Mouse (Mus musculus) lung, adult 2 months (tissue): ENCODE measurements around the gene Lingo2. TPM values are rescaled to one million over a fixed set of nuclear protein-coding genes. Genes with fewer than 3 reads are reported as not detected.

Experiments used
- DNase-seq: peaks from one replicate; pipeline ENCODE4 v3.0.0; 2022
- H3K4me1 ChIP-seq: fragments of 200-500 bp; 2 replicates; pipeline ENCODE4 v1.6.1; 2011; ENCODE audit warnings: low read length; ENCODE audit not compliant: control insufficient read depth, insufficient read depth
- H3K4me3 ChIP-seq: fragments of 200-500 bp; replicated peaks from 2 replicates; pipeline ENCODE3; 2011; ENCODE audit warnings: low read depth, mild to moderate bottlenecking, control low read depth, low read length; ENCODE audit errors: extremely low read depth
- CTCF ChIP-seq: fragments of 200-500 bp; IDR thresholded peaks from 2 replicates; pipeline ENCODE4 v1.5.1; 2011; ENCODE audit warnings: mild to moderate bottlenecking, low read length, control low read depth; ENCODE audit not compliant: insufficient read depth
- POLR2A ChIP-seq: fragments of 200-500 bp; IDR thresholded peaks from 2 replicates; pipeline ENCODE4 v1.6.1; 2011; ENCODE audit warnings: low read depth, mild to moderate bottlenecking, control low read depth, low read length, borderline replicate concordance; ENCODE audit errors: extremely low read depth
- WGBS: fragments of 180-500 bp; shearing (Covaris S2); methylation state at CpG from one replicate; pipeline ENCODE4 v1.1.7; 2018; 5-methylcytosine and 5-hydroxymethylcytosine counted together
- polyA plus RNA-seq: library from polyadenylated mRNA; depleted of rRNA; stranded (reverse); fragments of >200 nt; gene quantifications from 2 replicates; pipeline ENCODE4 v1.2.3, GENCODE M21; 2012

Lingo2 gene
- polyA plus RNA-seq, 1 experiment = not detected

GRCm38 (mm10) chr4:35897769-35898564 is 1053.6 kb downstream of the Lingo2 start:
- no peak for TF ChIP-seq POLR2A
- no peak for TF ChIP-seq CTCF
- Histone ChIP-seq H3K4me3 (no peak overlapping the region), H3K4me1 (no peaks in the 10 kb centered on the region)
- no peak for DNase-seq
- 56% methylated on average over 1 of the region's 1 CpGs for WGBS

GRCm38 (mm10) chr4:35885591-35886542 is 1065.7 kb downstream of the Lingo2 start:
- TF ChIP-seq CTCF (no peak), POLR2A (no peak)
- no peaks in the 10 kb centered on the region for H3K4me1 ChIP-seq
- H3K4me3 ChIP-seq = no peak overlapping the region
- no peak for DNase-seq
- WGBS = 43% methylated on average over 5 of the region's 5 CpGs

- 48% methylated on average over 3 of the region's 3 CpGs for WGBS
- TF ChIP-seq POLR2A (no peak), CTCF (no peak)
- DNase-seq = no peak
- Histone ChIP-seq H3K4me3 (no peak overlapping the region), H3K4me1 (no peaks in the 10 kb centered on the region)
These were observed 1066.5 kb downstream of the Lingo2 start for GRCm38 (mm10) chr4:35884946-35885460.

GRCm38 (mm10) chr4:35846518-35846917 is 1105.0 kb downstream of the Lingo2 start:
- TF ChIP-seq CTCF (no peak), POLR2A (no peak)
- Histone ChIP-seq H3K4me3 (no peak overlapping the region), H3K4me1 (no peaks in the 10 kb centered on the region)
- 84% methylated on average over 1 of the region's 1 CpGs for WGBS
- no peak for DNase-seq

- Histone ChIP-seq H3K4me3 (no peak overlapping the region), H3K4me1 (no peaks in the 10 kb centered on the region)
- DNase-seq = no peak
- 71% methylated on average over 7 of the region's 7 CpGs for WGBS
- TF ChIP-seq POLR2A (no peak), CTCF (no peak)
These were observed 1106.4 kb downstream of the Lingo2 start for GRCm38 (mm10) chr4:35845140-35845539.

- Histone ChIP-seq H3K4me1 (no peaks in the 10 kb centered on the region), H3K4me3 (no peak overlapping the region)
- TF ChIP-seq POLR2A (no peak), CTCF (no peak)
- 77% methylated on average over 6 of the region's 6 CpGs for WGBS
- DNase-seq = no peak
These were observed 1107.0 kb downstream of the Lingo2 start for GRCm38 (mm10) chr4:35844518-35844917.

- no peak for DNase-seq
- TF ChIP-seq POLR2A = no peak
- no peak for TF ChIP-seq CTCF
- H3K4me1 ChIP-seq = no peaks in the 10 kb centered on the region
- WGBS = 86% methylated on average over 7 of the region's 7 CpGs
- no peak overlapping the region for H3K4me3 ChIP-seq
These were observed 1128.2 kb downstream of the Lingo2 start for GRCm38 (mm10) chr4:35823322-35823870.

GRCm38 (mm10) chr4:35820701-35821100 is 1130.8 kb downstream of the Lingo2 start:
- Histone ChIP-seq H3K4me1 (no peaks in the 10 kb centered on the region), H3K4me3 (no peak overlapping the region)
- no peak for DNase-seq
- 91% methylated on average over 1 of the region's 1 CpGs for WGBS
- no peak for TF ChIP-seq CTCF
- TF ChIP-seq POLR2A = no peak

- DNase-seq = no peak
- TF ChIP-seq CTCF = no peak
- no peak for TF ChIP-seq POLR2A
- Histone ChIP-seq H3K4me3 (no peak overlapping the region), H3K4me1 (no peaks in the 10 kb centered on the region)
- 69% methylated on average over 1 of the region's 1 CpGs for WGBS
These were observed 1136.8 kb downstream of the Lingo2 start for GRCm38 (mm10) chr4:35814698-35815097.
